Mouse (Mus musculus) heart, embryonic 14.5 days (tissue): ENCODE results near the gene Il20rb. TPM values are rescaled to one million over a fixed set of nuclear protein-coding genes. Genes with fewer than 3 reads are reported as not detected.

Source experiments
- ATAC-seq: fragments of 200-750 bp; cut with Nextera tagmentation; 2 replicates; pipeline ENCODE4 v1.8.0; 2017; ENCODE audit warnings: low read depth, moderate TSS enrichment; ENCODE audit not compliant: insufficient number of reproducible peaks, insufficient read depth, low FRiP score
- H3K27ac ChIP-seq, 2 experiments: fragments of 200-500 bp in 1 of 2; fragments of 300-500 bp in 1 of 2; sonication (generic) in 1 of 2; replicated peaks in 1 of 2; 2 replicates each; pipeline ENCODE4 v1.5.1; 2012 to 2014; ENCODE audit warnings: low read depth in 2 of 2, low read length in 2 of 2, control low read depth in 1 of 2, mild to moderate bottlenecking in 1 of 2, mixed read lengths in 1 of 2; ENCODE audit not compliant: control insufficient read depth in 1 of 2, insufficient read depth in 1 of 2
- H3K27me3 ChIP-seq: fragments of 300-500 bp; sonication (generic); 2 replicates; pipeline ENCODE4 v1.6.1; 2014; ENCODE audit warnings: mild to moderate bottlenecking, low read length, control low read depth; ENCODE audit not compliant: control insufficient read depth, insufficient read depth
- H3K36me3 ChIP-seq: fragments of 300-500 bp; sonication (generic); 2 replicates; pipeline ENCODE4 v1.6.1; 2014; ENCODE audit warnings: mild to moderate bottlenecking, control low read depth, low read length, mixed read lengths; ENCODE audit not compliant: control insufficient read depth, insufficient read depth
- H3K4me1 ChIP-seq, 2 experiments: fragments of 200-500 bp in 1 of 2; fragments of 300-500 bp in 1 of 2; sonication (generic) in 1 of 2; 2 replicates each; pipeline ENCODE4 v1.6.1; 2012 to 2014; ENCODE audit warnings: low read length in 2 of 2, control low read depth in 1 of 2, mixed read lengths in 1 of 2; ENCODE audit not compliant: control insufficient read depth in 2 of 2, insufficient read depth in 2 of 2
- H3K4me2 ChIP-seq: fragments of 300-500 bp; sonication (generic); 2 replicates; pipeline ENCODE4 v1.6.1; 2014; ENCODE audit warnings: mild to moderate bottlenecking, low read length
- H3K4me3 ChIP-seq, 2 experiments: fragments of 200-500 bp in 1 of 2; fragments of 300-500 bp in 1 of 2; sonication (generic) in 1 of 2; 2 replicates each; pipeline ENCODE4 v1.5.1; 2012 to 2014; ENCODE audit warnings: low read length in 2 of 2, mild to moderate bottlenecking in 2 of 2, control low read depth in 1 of 2, low read depth in 1 of 2, moderate library complexity in 1 of 2; ENCODE audit not compliant: control insufficient read depth in 1 of 2, insufficient read depth in 1 of 2
- H3K9ac ChIP-seq: fragments of 300-500 bp; sonication (generic); 2 replicates; pipeline ENCODE4 v1.6.1; 2014; ENCODE audit warnings: mild to moderate bottlenecking, low read length
- H3K9me3 ChIP-seq: fragments of 300-500 bp; sonication (generic); 2 replicates; pipeline ENCODE4 v1.6.1; 2016; ENCODE audit warnings: low read length, control low read depth; ENCODE audit not compliant: control insufficient read depth
- WGBS: fragments of 180-500 bp; shearing (Covaris S2); extraction: QIAGEN DNeasy Blood & Tissue Kit; methylation state at CpG from one replicate; pipeline ENCODE4 v1.1.7; 2014; 5-methylcytosine and 5-hydroxymethylcytosine counted together
- polyA plus RNA-seq: library from polyadenylated mRNA; unstranded; fragments of >200 nt; fragmentation: Nextera tagmentation; extraction: Ambion mirVana; gene quantifications from 2 replicates; pipeline ENCODE4 v1.2.1, GENCODE M21; 2014

Il20rb gene
- polyA plus RNA-seq, 1 experiment from 2014 or later = 0.69 TPM

DNA sequence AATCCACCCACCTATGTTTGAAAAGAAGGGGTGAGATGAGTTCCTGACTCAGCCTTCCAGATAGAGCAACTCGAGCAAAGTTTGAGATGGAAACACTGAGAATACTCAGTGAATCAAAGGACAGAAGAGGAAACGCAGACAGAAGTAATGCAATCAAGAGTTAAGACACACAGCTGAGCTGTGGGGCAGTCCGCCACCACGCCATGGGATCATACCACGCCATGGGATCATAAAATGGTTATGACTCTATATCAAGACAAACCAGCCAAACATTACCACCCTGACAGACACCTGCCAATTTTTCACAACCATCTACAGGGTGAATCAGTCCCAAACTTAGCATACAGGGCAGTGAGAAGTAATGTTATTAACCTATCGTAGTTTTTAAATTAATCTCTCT is 2.4 kb upstream of the Il20rb start:
- Histone ChIP-seq H3K4me1 (peaks cover 0 to 22% of the 10 kb centered on the region in 2 experiments; a peak in 2 of 4 replicates), H3K27me3 (no peaks in the 10 kb centered on the region), H3K36me3 (peaks cover 20% of the 10 kb centered on the region), H3K9me3 (no peaks in the 10 kb centered on the region), H3K9ac (no peak overlapping the region), H3K4me2 (no peak overlapping the region), H3K4me3 (no peak overlapping the region), H3K27ac (0 out of 4 replicates have a peak overlapping the region, but pooled peaks of 1 of the 2 experiments have one; percentile 7)
- WGBS = 92% methylated on average over 6 of the region's 6 CpGs
- ATAC-seq = no peak

DNA sequence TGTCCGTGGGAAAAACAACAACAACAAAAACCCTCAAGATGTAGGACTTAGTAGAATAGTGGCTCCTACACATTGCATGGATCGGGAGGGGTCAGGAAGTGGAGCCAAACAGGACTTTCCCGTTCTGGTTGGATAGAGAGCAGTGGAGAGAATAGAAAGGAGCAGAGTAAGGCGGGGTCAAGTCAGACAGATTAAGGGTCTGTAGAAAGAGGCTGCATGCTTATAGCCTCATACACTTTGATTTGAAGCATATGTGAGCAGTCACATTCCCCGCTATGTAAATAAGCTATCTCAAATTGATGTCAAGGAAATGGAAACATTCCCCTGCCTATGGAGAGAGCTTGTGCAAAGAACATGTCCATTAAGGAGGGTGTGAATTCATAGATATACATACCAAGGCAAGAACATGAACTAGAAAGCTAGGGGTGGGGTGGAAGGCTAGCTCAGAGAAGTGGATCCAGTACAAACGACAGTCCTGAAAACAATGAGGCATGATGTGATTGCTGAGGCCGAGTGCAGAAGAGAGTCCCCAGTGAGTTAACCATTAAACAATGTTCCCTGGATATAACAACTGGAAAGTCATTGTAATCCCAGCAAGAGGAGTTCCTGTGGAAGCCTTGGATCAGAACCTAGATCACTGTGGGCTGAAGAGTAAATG is 1.6 kb upstream of the Il20rb start:
- H3K4me3 ChIP-seq = no peak overlapping the region
- peak overlapping the region; percentile 7 to 27; a peak in 2 of 4 replicates for H3K27ac ChIP-seq
- H3K9ac ChIP-seq = no peak overlapping the region
- no peak overlapping the region for H3K4me2 ChIP-seq
- H3K4me1 ChIP-seq = peaks cover 0 to 22% of the 10 kb centered on the region in 2 experiments; a peak in 2 of 4 replicates
- WGBS = 57% methylated on average over 7 of the region's 7 CpGs
- H3K9me3 ChIP-seq = no peaks in the 10 kb centered on the region
- no peak for ATAC-seq
- peaks cover 19% of the 10 kb centered on the region for H3K36me3 ChIP-seq
- no peaks in the 10 kb centered on the region for H3K27me3 ChIP-seq

DNA sequence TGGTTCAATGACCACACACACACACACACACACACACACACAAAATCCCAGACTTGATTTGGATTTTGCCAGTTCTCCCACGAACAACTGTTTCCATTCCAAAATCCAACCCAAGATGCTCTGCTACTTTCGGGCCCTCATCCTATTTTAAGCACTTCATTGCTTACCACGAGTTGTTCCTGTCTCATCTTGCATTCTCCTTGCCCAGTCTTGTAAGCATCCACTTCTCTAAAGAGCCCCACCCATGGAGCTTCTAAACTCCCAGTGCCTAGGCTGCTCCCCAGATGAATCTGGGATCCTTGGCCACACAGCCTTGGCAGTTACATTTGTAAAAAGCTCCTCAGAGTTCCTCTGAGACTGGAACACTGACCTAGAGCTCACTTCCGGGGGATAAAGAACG is 3.3 kb downstream of the Il20rb start:
- Histone ChIP-seq H3K4me2 (no peak overlapping the region), H3K36me3 (0 out of 2 replicates have a peak, but pooled peaks cover 7% of the 10 kb centered on the region), H3K4me3 (no peak overlapping the region), H3K9ac (no peak overlapping the region), H3K4me1 (peaks cover 5 to 9% of the 10 kb centered on the region in 2 experiments; a peak in 3 of 4 replicates), H3K27ac (no peak overlapping the region), H3K9me3 (no peaks in the 10 kb centered on the region), H3K27me3 (no peaks in the 10 kb centered on the region)
- WGBS = 76% methylated on average over 5 of the region's 5 CpGs
- ATAC-seq = no peak

DNA sequence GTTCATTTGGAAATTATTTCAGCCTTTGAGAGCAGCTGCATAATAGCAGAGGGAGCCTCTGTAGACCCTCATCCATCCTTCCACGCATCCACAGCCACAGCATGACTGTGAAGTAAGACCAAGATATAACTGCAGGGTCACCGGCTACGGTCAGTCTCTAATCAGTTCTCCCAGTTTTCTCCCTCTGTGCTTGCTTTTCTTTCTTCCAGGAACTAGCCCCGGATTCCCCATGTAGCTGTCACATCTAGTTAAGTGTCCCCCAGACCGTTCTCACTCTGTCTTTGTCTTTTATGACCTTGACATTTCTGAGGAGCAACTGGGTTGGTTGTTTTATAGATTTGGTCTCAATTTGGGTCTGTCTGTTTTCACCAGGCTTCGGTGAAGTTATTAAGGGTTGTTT is 5.0 kb downstream of the Il20rb start:
- 58% methylated on average over 6 of the region's 6 CpGs for WGBS
- no peak overlapping the region for H3K27ac ChIP-seq

DNA sequence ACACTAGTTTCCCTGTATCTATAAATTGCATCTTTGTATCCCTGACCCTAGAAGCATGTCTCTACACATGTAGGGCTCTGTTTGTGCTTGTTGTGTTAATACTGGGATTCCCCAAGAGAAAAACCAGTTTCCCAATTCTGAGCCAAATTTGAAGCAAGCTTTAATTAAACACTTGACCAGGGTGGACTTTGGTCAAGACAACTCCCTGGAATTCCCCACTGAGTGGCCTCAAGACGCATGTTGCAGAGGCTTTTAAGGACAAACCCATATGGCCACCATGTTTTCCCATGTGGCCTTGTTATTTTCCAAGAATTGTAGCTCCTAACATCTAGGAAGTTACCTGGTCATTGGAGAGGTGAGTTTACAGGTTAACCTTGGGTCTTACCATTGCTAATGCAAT is 12.5 kb downstream of the Il20rb start:
- Histone ChIP-seq H3K9me3 (peaks cover 10% of the 10 kb centered on the region), H3K4me2 (no peak overlapping the region), H3K27me3 (no peaks in the 10 kb centered on the region), H3K36me3 (no peaks in the 10 kb centered on the region), H3K4me1 (peaks cover 3 to 5% of the 10 kb centered on the region in 2 experiments; a peak in 2 of 4 replicates), H3K9ac (no peak overlapping the region), H3K27ac (no peak overlapping the region), H3K4me3 (no peak overlapping the region)
- 84% methylated on average over 1 of the region's 1 CpGs for WGBS
- no peak for ATAC-seq

More for the DNA sequence above, 5.0 kb downstream of the Il20rb start:
- no peaks in the 10 kb centered on the region for H3K27me3 ChIP-seq
- H3K9ac ChIP-seq = no peak overlapping the region
- H3K36me3 ChIP-seq = 0 out of 2 replicates have a peak, but pooled peaks cover 7% of the 10 kb centered on the region
- peaks cover 9% of the 10 kb centered on the region for H3K9me3 ChIP-seq
- H3K4me2 ChIP-seq = no peak overlapping the region
- H3K4me1 ChIP-seq = peaks cover 4 to 5% of the 10 kb centered on the region in 2 experiments; a peak in 3 of 4 replicates
- ATAC-seq = no peak
- no peak overlapping the region for H3K4me3 ChIP-seq

DNA sequence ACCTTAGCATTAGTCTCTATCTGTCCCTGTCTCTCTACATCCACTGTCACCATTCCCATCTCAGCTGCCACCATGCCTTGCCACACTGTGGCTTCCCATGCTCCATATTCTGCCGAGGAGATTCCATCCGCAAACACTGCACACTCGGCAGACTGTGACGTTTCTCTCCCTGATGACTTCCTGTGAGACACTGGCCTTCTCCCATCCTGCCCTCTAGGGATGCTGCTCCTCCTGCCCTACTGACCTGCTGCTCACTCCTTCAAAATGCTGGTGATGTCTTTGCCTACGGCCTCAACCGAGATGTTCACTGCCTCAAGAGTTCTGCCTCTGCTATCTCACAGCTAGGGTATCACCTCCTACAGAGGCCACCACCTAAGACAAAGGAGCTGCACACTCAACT is 13.2 kb downstream of the Il20rb start:
- H3K27ac ChIP-seq = no peak overlapping the region
- WGBS = 78% methylated on average over 6 of the region's 6 CpGs
- H3K4me3 ChIP-seq = no peak overlapping the region
- H3K36me3 ChIP-seq = no peaks in the 10 kb centered on the region
- no peak overlapping the region for H3K4me2 ChIP-seq
- no peak overlapping the region for H3K9ac ChIP-seq
- no peaks in the 10 kb centered on the region for H3K27me3 ChIP-seq
- ATAC-seq = no peak
- peaks cover 3 to 5% of the 10 kb centered on the region in 2 experiments; a peak in 2 of 4 replicates for H3K4me1 ChIP-seq
- peaks cover 10% of the 10 kb centered on the region for H3K9me3 ChIP-seq

DNA sequence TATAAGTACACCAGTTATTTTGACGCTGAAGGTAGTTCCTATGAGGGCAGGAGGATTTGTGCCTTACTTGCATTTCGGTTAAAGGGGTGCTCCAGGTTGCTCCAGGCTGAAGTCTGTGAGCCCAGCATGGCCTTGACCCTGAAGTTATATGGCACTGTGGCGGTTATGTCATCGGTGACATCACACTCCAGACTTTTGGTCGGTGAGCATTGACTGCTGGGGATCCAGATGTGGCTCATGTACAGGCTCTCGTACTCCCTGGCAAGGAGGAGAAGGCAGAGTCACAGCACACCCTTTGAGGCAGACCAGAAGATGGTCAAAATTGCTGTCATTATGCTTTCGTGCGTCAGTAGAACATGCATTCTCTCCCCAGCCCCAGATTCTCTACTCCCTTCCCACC is 13.7 kb downstream of the Il20rb start:
- H3K4me3 ChIP-seq = no peak overlapping the region
- H3K4me1 ChIP-seq = peaks cover 3 to 5% of the 10 kb centered on the region in 2 experiments; a peak in 2 of 4 replicates
- no peaks in the 10 kb centered on the region for H3K27me3 ChIP-seq
- peaks cover 10% of the 10 kb centered on the region for H3K9me3 ChIP-seq
- no peaks in the 10 kb centered on the region for H3K36me3 ChIP-seq
- no peak overlapping the region for H3K27ac ChIP-seq
- no peak overlapping the region for H3K4me2 ChIP-seq
- no peak overlapping the region for H3K9ac ChIP-seq
- ATAC-seq = no peak
- WGBS = 96% methylated on average over 8 of the region's 8 CpGs

DNA sequence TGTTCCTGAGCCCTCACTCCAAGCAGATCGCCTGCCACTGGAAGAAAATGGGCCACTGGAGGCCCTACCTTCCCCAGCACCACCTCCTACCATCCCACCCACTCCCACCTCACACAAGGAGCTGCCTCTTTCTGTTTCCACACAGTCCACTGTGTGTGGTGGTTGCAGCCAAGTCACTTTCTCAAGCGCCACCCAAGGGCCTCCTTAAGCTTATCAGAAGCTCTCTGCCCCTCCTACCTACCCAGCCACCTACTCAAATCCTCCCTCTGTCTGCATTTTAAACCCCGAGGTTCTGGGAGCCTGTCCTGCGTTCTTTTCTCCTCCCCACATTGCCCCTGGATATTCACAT is 15.0 kb downstream of the Il20rb start:
- Histone ChIP-seq H3K27ac (no peak overlapping the region), H3K4me2 (no peak overlapping the region), H3K36me3 (no peaks in the 10 kb centered on the region), H3K4me3 (no peak overlapping the region), H3K9ac (no peak overlapping the region), H3K4me1 (peaks cover 3 to 11% of the 10 kb centered on the region in 2 experiments; a peak in 2 of 4 replicates), H3K27me3 (no peaks in the 10 kb centered on the region), H3K9me3 (peaks cover under 1% of the 10 kb centered on the region; the same call in 1 of the 2 replicates)
- 56% methylated on average over 4 of the region's 4 CpGs for WGBS
- no peak for ATAC-seq
